Comparison of ENCODE assay signal across 30 mouse cellular contexts in the genomic region with DNA sequence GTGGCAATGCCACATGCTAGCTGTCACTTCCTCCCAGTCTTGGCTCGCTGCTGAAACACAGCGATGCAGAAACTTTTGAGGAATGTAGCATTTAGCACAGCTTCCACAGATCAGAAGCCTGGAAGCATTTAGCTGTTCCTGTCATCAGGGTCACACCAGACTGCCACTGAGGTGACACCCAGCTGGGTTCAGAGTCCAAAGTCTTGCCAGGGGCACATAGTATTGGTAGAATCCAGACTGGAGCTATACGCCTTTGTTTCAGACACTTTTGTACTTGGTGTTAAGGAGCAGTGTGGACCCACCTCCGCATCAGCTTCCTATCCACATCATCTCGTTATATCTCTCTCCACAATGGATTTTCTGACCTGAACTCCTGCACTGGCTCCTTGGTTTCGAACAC. TPM values are rescaled to one million over a fixed set of nuclear protein-coding genes. Genes with fewer than 3 reads are reported as not detected.
A peak's percentile ranks its signal among the peaks of the same experiment; 100 is the strongest.
DNase-seq lines count a peak whose midpoint lies in the region; ATAC-seq and TF ChIP-seq lines count a peak whose summit lies in the region.
"Had no signal": no experiment of that assay in that cellular context is flagged by ENCODE, and none has a peak within 500 bp of the region (broad histone marks: within the 10 kb centered on the region; RNA-seq: fewer than 3 reads in every experiment).

No protein-coding gene starts in this region.

- no peak overlapping the region for H3K9ac ChIP-seq in liver, embryonic 14.5 days (replicated peaks)
- no peak overlapping the region for H3K9ac ChIP-seq in liver, embryonic 12.5 days
- H3K9ac ChIP-seq in intestine, embryonic 16.5 days (ENCODE audit: low read depth, low read length): no peak overlapping the region
- H3K9ac ChIP-seq in liver, embryonic 16.5 days (ENCODE audit: low read depth, low read length): no peak overlapping the region
- H3K9ac ChIP-seq: embryonic facial prominence, embryonic 15.5 days; hindbrain, embryonic 12.5 days; midbrain, embryonic 13.5 days; neural tube, embryonic 13.5 days; stomach, embryonic 15.5 days had no signal

- ATAC-seq in liver, embryonic 14.5 days (ENCODE audit: insufficient read depth): peak; percentile 7; the same call in 1 of the 2 replicates
- ATAC-seq in liver, embryonic 12.5 days: no peak
- ATAC-seq in intestine, embryonic 16.5 days: peak; percentile 52
- ATAC-seq in liver, embryonic 16.5 days (ENCODE audit: low read depth): peak; percentile 46
- ATAC-seq: forebrain, embryonic 14.5 days; midbrain, embryonic 13.5 days had no signal

- no peak for TF ChIP-seq EP300 in liver, embryonic 14.5 days (IDR thresholded peaks at IDR 0.05; ENCODE audit: low read depth)

- TF ChIP-seq CTCF in liver, embryonic 14.5 days (IDR thresholded peaks at IDR 0.05; ENCODE audit: low read depth): no peak
- TF ChIP-seq CTCF in small intestine, adult 2 months (IDR thresholded peaks at IDR 0.05; ENCODE audit: extremely low read depth, insufficient read length, insufficient replicate concordance, low read depth, low read length): no peak

- no peak overlapping the region for H3K27ac ChIP-seq in liver, embryonic 14.5 days
- no peak overlapping the region for H3K27ac ChIP-seq in liver, embryonic 12.5 days
- H3K27ac ChIP-seq in intestine, embryonic 16.5 days (ENCODE audit: low read length): no peak overlapping the region
- no peak overlapping the region for H3K27ac ChIP-seq in liver, embryonic 16.5 days (ENCODE audit: low read length)
- peak overlapping the region; percentile 15; the same call in 1 of the 2 replicates for H3K27ac ChIP-seq in small intestine, adult 2 months (ENCODE audit: insufficient read depth, low read depth, low read length)
- H3K27ac ChIP-seq: embryonic facial prominence, embryonic 10.5 days; embryonic facial prominence, embryonic 15.5 days; hindbrain, embryonic 12.5 days; kidney, postnatal 0 days; midbrain, embryonic 13.5 days; neural tube, embryonic 13.5 days; stomach, embryonic 15.5 days had no signal

- no peak for DNase-seq in liver, embryonic 14.5 days (ENCODE audit: low read depth in 3 of 3, low spot score in 3 of 3)
- DNase-seq in testis, postnatal 14 days (ENCODE audit: low spot score): no peak
- DNase-seq in B cell, adult 2 months: no peak
- DNase-seq: adrenal gland, adult 2 months; cerebellum, adult 2 months; cerebellum, postnatal 14 days; gastrocnemius, postnatal 25 days; heart, adult 11 months; heart, postnatal 36 days; kidney, adult 2 months; layer of hippocampus, adult 9-11 months; lung, adult 18-20 months; lung, postnatal 10 days; thymus, postnatal 14 days had no signal

- TF ChIP-seq POLR2A in small intestine, adult 2 months (IDR thresholded peaks at IDR 0.05; ENCODE audit: low read depth, low read length): no peak

- no peaks in the 10 kb centered on the region; the same call in 1 of the 2 replicates for H3K9me3 ChIP-seq in liver, embryonic 14.5 days (ENCODE audit: control insufficient read depth, low read length)
- H3K9me3 ChIP-seq in liver, embryonic 12.5 days (replicated peaks): peaks cover 64% of the 10 kb centered on the region
- peaks cover 34% of the 10 kb centered on the region for H3K9me3 ChIP-seq in intestine, embryonic 16.5 days (ENCODE audit: control insufficient read depth, low read length)
- peaks cover 7% of the 10 kb centered on the region; the same call in 1 of the 2 replicates for H3K9me3 ChIP-seq in liver, embryonic 16.5 days (replicated peaks; ENCODE audit: control insufficient read depth, low read length)

- no peak overlapping the region for H3K4me3 ChIP-seq in liver, embryonic 14.5 days (ENCODE audit: insufficient read depth in 1 of 2, low read depth in 2 of 2, low read length in 2 of 2)
- H3K4me3 ChIP-seq in liver, embryonic 12.5 days: no peak overlapping the region
- H3K4me3 ChIP-seq in intestine, embryonic 16.5 days (ENCODE audit: low read length): no peak overlapping the region
- no peak overlapping the region for H3K4me3 ChIP-seq in liver, embryonic 16.5 days (ENCODE audit: low read depth, low read length)
- no peak overlapping the region for H3K4me3 ChIP-seq in small intestine, adult 2 months (ENCODE audit: low read depth, low read length)
- H3K4me3 ChIP-seq: embryonic facial prominence, embryonic 10.5 days; embryonic facial prominence, embryonic 15.5 days; hindbrain, embryonic 12.5 days; midbrain, embryonic 13.5 days; neural tube, embryonic 13.5 days; stomach, embryonic 15.5 days had no signal

- no peaks in the 10 kb centered on the region for H3K36me3 ChIP-seq in liver, embryonic 14.5 days (replicated peaks; ENCODE audit: control insufficient read depth, insufficient read depth, low read depth)
- no peaks in the 10 kb centered on the region for H3K36me3 ChIP-seq in liver, embryonic 12.5 days
- no peaks in the 10 kb centered on the region for H3K36me3 ChIP-seq in intestine, embryonic 16.5 days (ENCODE audit: control insufficient read depth, insufficient read depth, low read length)
- H3K36me3 ChIP-seq in liver, embryonic 16.5 days (ENCODE audit: control insufficient read depth, insufficient read depth): no peaks in the 10 kb centered on the region
- H3K36me3 ChIP-seq in small intestine, adult 2 months (ENCODE audit: control insufficient read depth, insufficient read depth, low read length): no peaks in the 10 kb centered on the region
- H3K36me3 ChIP-seq: embryonic facial prominence, embryonic 10.5 days; embryonic facial prominence, embryonic 15.5 days; hindbrain, embryonic 12.5 days; midbrain, embryonic 13.5 days; neural tube, embryonic 13.5 days; stomach, embryonic 15.5 days had no signal

- H3K4me2 ChIP-seq in liver, embryonic 14.5 days (ENCODE audit: low read depth): no peak overlapping the region
- H3K4me2 ChIP-seq in liver, embryonic 12.5 days: no peak overlapping the region
- H3K4me2 ChIP-seq in intestine, embryonic 16.5 days (ENCODE audit: low read depth, low read length): no peak overlapping the region
- no peak overlapping the region for H3K4me2 ChIP-seq in liver, embryonic 16.5 days (ENCODE audit: low read depth, low read length)
- H3K4me2 ChIP-seq: embryonic facial prominence, embryonic 15.5 days; heart, embryonic 11.5 days; hindbrain, embryonic 12.5 days; midbrain, embryonic 13.5 days; neural tube, embryonic 13.5 days; stomach, embryonic 15.5 days had no signal

- H3K4me1 ChIP-seq in liver, embryonic 14.5 days (replicated peaks; ENCODE audit: control insufficient read depth in 2 of 2, insufficient read depth in 2 of 2, low read length in 1 of 2): peaks cover 0 to 2% of the 10 kb centered on the region in 2 experiments; a peak in 1 of 4 replicates
- no peaks in the 10 kb centered on the region for H3K4me1 ChIP-seq in liver, embryonic 12.5 days
- no peaks in the 10 kb centered on the region for H3K4me1 ChIP-seq in intestine, embryonic 16.5 days (ENCODE audit: control insufficient read depth, insufficient read depth, low read length)
- no peaks in the 10 kb centered on the region for H3K4me1 ChIP-seq in liver, embryonic 16.5 days (ENCODE audit: control insufficient read depth, low read depth, low read length)
- peaks cover 12% of the 10 kb centered on the region for H3K4me1 ChIP-seq in small intestine, adult 2 months (ENCODE audit: control insufficient read depth, insufficient read depth, insufficient read length, low read length)
- H3K4me1 ChIP-seq: embryonic facial prominence, embryonic 10.5 days; embryonic facial prominence, embryonic 15.5 days; hindbrain, embryonic 12.5 days; midbrain, embryonic 13.5 days; neural tube, embryonic 13.5 days; stomach, embryonic 15.5 days had no signal

- 57% methylated on average over 6 of the region's 6 CpGs for WGBS in liver, embryonic 14.5 days (ENCODE audit: insufficient replicate concordance)
- WGBS in liver, embryonic 12.5 days (ENCODE audit: insufficient replicate concordance): 58% methylated on average over 6 of the region's 6 CpGs
- 71% methylated on average over 6 of the region's 6 CpGs for WGBS in intestine, embryonic 16.5 days
- WGBS in liver, embryonic 16.5 days (ENCODE audit: insufficient replicate concordance): 54% methylated on average over 6 of the region's 6 CpGs
- 51% methylated on average over 6 of the region's 6 CpGs for WGBS in small intestine, adult 2 months

- no peaks in the 10 kb centered on the region for H3K27me3 ChIP-seq in liver, embryonic 14.5 days (ENCODE audit: control insufficient read depth, insufficient read depth, low read length)
- no peaks in the 10 kb centered on the region for H3K27me3 ChIP-seq in liver, embryonic 12.5 days (replicated peaks)
- no peaks in the 10 kb centered on the region for H3K27me3 ChIP-seq in intestine, embryonic 16.5 days (replicated peaks; ENCODE audit: control insufficient read depth, insufficient read depth, low read length)
- H3K27me3 ChIP-seq in liver, embryonic 16.5 days (ENCODE audit: control insufficient read depth, insufficient read depth, low read depth, low read length): no peaks in the 10 kb centered on the region
- no peaks in the 10 kb centered on the region for H3K27me3 ChIP-seq in small intestine, adult 2 months (ENCODE audit: control insufficient read depth, insufficient read depth, low read length)
- H3K27me3 ChIP-seq: embryonic facial prominence, embryonic 15.5 days; hindbrain, embryonic 12.5 days; midbrain, embryonic 13.5 days; neural tube, embryonic 13.5 days; stomach, embryonic 15.5 days had no signal

RNA-seq across cellular contexts. Expression of a gene that starts 23.9 kb away (rescaled TPM):
- 51.9 and 61.0 TPM in 2 replicates for polyA plus RNA-seq in liver, embryonic 14.5 days (2012; rRNA removed)
- 38.0 and 42.9 TPM in 2 replicates for polyA plus RNA-seq in liver, embryonic 14.5 days (2014; fragmentation: Nextera tagmentation; extraction: Ambion mirVana)
- polyA plus RNA-seq in liver, embryonic 12.5 days (2016; fragmentation: Nextera tagmentation; extraction: Ambion mirVana): 104 and 106 TPM in 2 replicates
- 135 and 141 TPM in 2 replicates for polyA plus RNA-seq in intestine, embryonic 16.5 days (2015; fragmentation: Nextera tagmentation; extraction: Ambion mirVana)
- 69.3 and 71.4 TPM in 2 replicates for polyA plus RNA-seq in liver, embryonic 16.5 days (2015; fragmentation: Nextera tagmentation; extraction: Ambion mirVana)
- 22.9 and 23.4 TPM in 2 replicates for polyA plus RNA-seq in small intestine, adult 2 months (2012; rRNA removed)

RNA-seq across cellular contexts. Expression of a gene that starts 23.9 kb away (rescaled TPM):
- polyA plus RNA-seq in liver, embryonic 14.5 days (2012; rRNA removed): not detected in 2 replicates
- polyA plus RNA-seq in liver, embryonic 14.5 days (2014; fragmentation: Nextera tagmentation; extraction: Ambion mirVana): not detected in 2 replicates
- not detected in 2 replicates for polyA plus RNA-seq in liver, embryonic 12.5 days (2016; fragmentation: Nextera tagmentation; extraction: Ambion mirVana)
- not detected in 2 replicates for polyA plus RNA-seq in intestine, embryonic 16.5 days (2015; fragmentation: Nextera tagmentation; extraction: Ambion mirVana)
- polyA plus RNA-seq in liver, embryonic 16.5 days (2015; fragmentation: Nextera tagmentation; extraction: Ambion mirVana): not detected in 2 replicates
- polyA plus RNA-seq in small intestine, adult 2 months (2012; rRNA removed): not detected in 2 replicates
- polyA plus RNA-seq: activated CD4-positive, CD25-positive, alpha-beta regulatory T cell, adult 4 months; adrenal gland, adult 2 months; embryonic facial prominence, embryonic 10.5 days; forebrain, embryonic 14.5 days; heart, embryonic 16.5 days; hindbrain, embryonic 12.5 days; kidney, adult 2 months; kidney, postnatal 0 days; limb, embryonic 11.5 days; stomach, embryonic 15.5 days had no signal

RNA-seq across cellular contexts. Expression of a gene that starts 26.8 kb away (rescaled TPM):
- polyA plus RNA-seq in liver, embryonic 14.5 days (2012; rRNA removed): under 0.01 and 0.01 TPM in 2 replicates
- 0.38 and 0.81 TPM in 2 replicates for polyA plus RNA-seq in liver, embryonic 14.5 days (2014; fragmentation: Nextera tagmentation; extraction: Ambion mirVana)
- polyA plus RNA-seq in liver, embryonic 12.5 days (2016; fragmentation: Nextera tagmentation; extraction: Ambion mirVana): 0.46 and 0.61 TPM in 2 replicates
- 0.76 and 0.88 TPM in 2 replicates for polyA plus RNA-seq in intestine, embryonic 16.5 days (2015; fragmentation: Nextera tagmentation; extraction: Ambion mirVana)
- polyA plus RNA-seq in liver, embryonic 16.5 days (2015; fragmentation: Nextera tagmentation; extraction: Ambion mirVana): 0.54 and 0.61 TPM in 2 replicates
- 0.11 and 0.35 TPM in 2 replicates for polyA plus RNA-seq in small intestine, adult 2 months (2012; rRNA removed)

RNA-seq across cellular contexts. Expression of a gene that starts 41.8 kb away (rescaled TPM):
- polyA plus RNA-seq in liver, embryonic 14.5 days (2012; rRNA removed): 0.17 and 0.22 TPM in 2 replicates
- not detected in 2 replicates for polyA plus RNA-seq in liver, embryonic 14.5 days (2014; fragmentation: Nextera tagmentation; extraction: Ambion mirVana)
- not detected in 2 replicates for polyA plus RNA-seq in liver, embryonic 12.5 days (2016; fragmentation: Nextera tagmentation; extraction: Ambion mirVana)
- 55.9 and 79.1 TPM in 2 replicates for polyA plus RNA-seq in intestine, embryonic 16.5 days (2015; fragmentation: Nextera tagmentation; extraction: Ambion mirVana)
- 0.11 and 0.21 TPM in 2 replicates for polyA plus RNA-seq in liver, embryonic 16.5 days (2015; fragmentation: Nextera tagmentation; extraction: Ambion mirVana)
- 21.8 and 88.2 TPM in 2 replicates for polyA plus RNA-seq in small intestine, adult 2 months (2012; rRNA removed)
- polyA plus RNA-seq: activated CD4-positive, CD25-positive, alpha-beta regulatory T cell, adult 4 months; cerebellum, adult 2 months; embryonic facial prominence, embryonic 10.5 days; forebrain, embryonic 14.5 days; heart, embryonic 11.5 days; hindbrain, embryonic 12.5 days; limb, embryonic 11.5 days; midbrain, embryonic 13.5 days; neural tube, embryonic 13.5 days had no signal

RNA-seq across cellular contexts. Expression of a gene that starts 48.0 kb away (rescaled TPM):
- polyA plus RNA-seq in liver, embryonic 14.5 days (2012; rRNA removed): 5.5 and 7.9 TPM in 2 replicates
- polyA plus RNA-seq in liver, embryonic 14.5 days (2014; fragmentation: Nextera tagmentation; extraction: Ambion mirVana): 9.4 and 10.8 TPM in 2 replicates
- 11.9 and 13.8 TPM in 2 replicates for polyA plus RNA-seq in liver, embryonic 12.5 days (2016; fragmentation: Nextera tagmentation; extraction: Ambion mirVana)
- 5.7 and 8.0 TPM in 2 replicates for polyA plus RNA-seq in intestine, embryonic 16.5 days (2015; fragmentation: Nextera tagmentation; extraction: Ambion mirVana)
- 7.7 and 9.4 TPM in 2 replicates for polyA plus RNA-seq in liver, embryonic 16.5 days (2015; fragmentation: Nextera tagmentation; extraction: Ambion mirVana)
- polyA plus RNA-seq in small intestine, adult 2 months (2012; rRNA removed): 2.7 and 5.3 TPM in 2 replicates
